Mouse (Mus musculus): Measurements from ENCODE around the gene Ckm. TPM values are rescaled to one million over a fixed set of nuclear protein-coding genes. Genes with fewer than 3 reads are reported as not detected.

The Ckm gene
- polyA plus RNA-seq, 1 experiment from 2014 or later, result 60.6 TPM

- Histone ChIP-seq H3K9me3 (replicated peaks) (no peaks in the 10 kb centered on the region), H3K4me2 (no peak overlapping the region), H3K27me3 (replicated peaks) (no peaks in the 10 kb centered on the region), H3K4me3 (no peak overlapping the region), H3K36me3 (peaks cover 97% of the 10 kb centered on the region), H3K9ac (no peak overlapping the region), H3K27ac (ENCODE audit: poor library complexity, severe bottlenecking) (no peak overlapping the region), H3K4me1 (replicated peaks) (peaks cover under 1% of the 10 kb centered on the region; the same call in 1 of the 2 replicates)
- 76% methylated on average over 10 of the region's 10 CpGs for WGBS
- ATAC-seq (ENCODE audit: insufficient number of reproducible peaks, low FRiP score), result no peak
Measured at GRCm38 (mm10) chr7:19388699-19389413, 15.7 kb upstream of the Ckm start.

DNA sequence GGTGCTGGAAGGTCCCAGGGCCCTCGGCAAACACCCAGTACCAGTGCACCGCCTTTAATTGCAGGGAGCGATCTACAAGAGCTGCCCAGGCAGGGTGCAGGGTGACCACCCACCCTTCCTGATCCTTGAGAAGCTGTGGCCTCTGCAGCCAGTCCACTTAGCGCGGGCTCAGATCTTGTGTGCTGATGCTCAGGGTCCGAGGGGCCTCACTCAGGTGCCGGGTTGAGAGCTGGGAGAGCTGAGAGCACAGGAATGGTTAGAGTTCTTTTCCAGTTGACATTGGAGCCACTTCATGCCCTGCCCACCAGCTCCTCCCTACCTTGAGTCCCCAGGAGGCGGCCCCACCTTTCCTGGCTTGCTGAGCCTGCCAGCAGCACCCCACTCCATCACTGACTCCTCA, 10.1 kb upstream of the Ckm start:
- Histone ChIP-seq H3K27ac (ENCODE audit: poor library complexity, severe bottlenecking) (no peak overlapping the region), H3K36me3 (peaks cover 65% of the 10 kb centered on the region), H3K9ac (no peak overlapping the region), H3K4me1 (replicated peaks) (peaks cover 6% of the 10 kb centered on the region), H3K9me3 (replicated peaks) (no peaks in the 10 kb centered on the region), H3K4me2 (no peak overlapping the region), H3K4me3 (no peak overlapping the region), H3K27me3 (replicated peaks) (peaks cover 11% of the 10 kb centered on the region)
- whole genome bisulfite sequencing, result 85% methylated on average over 8 of the region's 8 CpGs
- no peak for ATAC-seq (ENCODE audit: insufficient number of reproducible peaks, low FRiP score)

- H3K27me3 ChIP-seq (replicated peaks), result peaks cover 57% of the 10 kb centered on the region
- H3K4me3 ChIP-seq, result peak overlapping the region; percentile 44
- H3K4me1 ChIP-seq (replicated peaks), result peaks cover 20% of the 10 kb centered on the region
- H3K9ac ChIP-seq, result peak overlapping the region; percentile 66
- 3% methylated on average over 27 of the region's 27 CpGs for WGBS
- H3K9me3 ChIP-seq (replicated peaks), result peaks cover 8% of the 10 kb centered on the region; the same call in 1 of the 2 replicates
- 0 out of 2 replicates have a peak, but pooled peaks have one; percentile 19 for ATAC-seq (ENCODE audit: insufficient number of reproducible peaks, low FRiP score)
- peak overlapping the region; percentile 82 for H3K4me2 ChIP-seq
- no peak overlapping the region for H3K27ac ChIP-seq (ENCODE audit: poor library complexity, severe bottlenecking)
- peaks cover 14% of the 10 kb centered on the region for H3K36me3 ChIP-seq
Measured at GRCm38 (mm10) chr7:19399496-19400280, 4.9 kb upstream of the Ckm start.

GRCm38 (mm10) chr7:19400946-19401345, 3.6 kb upstream of the Ckm start:
- Histone ChIP-seq H3K9me3 (replicated peaks) (peaks cover 8% of the 10 kb centered on the region; the same call in 1 of the 2 replicates), H3K4me3 (no peak overlapping the region), H3K27ac (ENCODE audit: poor library complexity, severe bottlenecking) (no peak overlapping the region), H3K4me1 (replicated peaks) (peaks cover 22% of the 10 kb centered on the region), H3K9ac (no peak overlapping the region), H3K4me2 (no peak overlapping the region), H3K27me3 (replicated peaks) (peaks cover 63% of the 10 kb centered on the region), H3K36me3 (peaks cover 2% of the 10 kb centered on the region; the same call in 1 of the 2 replicates)
- no peak for ATAC-seq (ENCODE audit: insufficient number of reproducible peaks, low FRiP score)
- WGBS, result 72% methylated on average over 4 of the region's 4 CpGs

GRCm38 (mm10) chr7:19402535-19403112, 2.0 kb upstream of the Ckm start:
- H3K4me1 ChIP-seq (replicated peaks), result peaks cover 22% of the 10 kb centered on the region
- H3K27ac ChIP-seq (ENCODE audit: poor library complexity, severe bottlenecking), result no peak overlapping the region
- H3K9ac ChIP-seq, result no peak overlapping the region
- no peaks in the 10 kb centered on the region for H3K36me3 ChIP-seq
- H3K4me2 ChIP-seq, result no peak overlapping the region
- peaks cover 8% of the 10 kb centered on the region; the same call in 1 of the 2 replicates for H3K9me3 ChIP-seq (replicated peaks)
- WGBS, result 79% methylated on average over 9 of the region's 9 CpGs
- peaks cover 67% of the 10 kb centered on the region for H3K27me3 ChIP-seq (replicated peaks)
- no peak for ATAC-seq (ENCODE audit: insufficient number of reproducible peaks, low FRiP score)
- H3K4me3 ChIP-seq, result no peak overlapping the region

GRCm38 (mm10) chr7:19403731-19404296, 762 bp upstream of the Ckm start, which contains the start of gene Klc3:
Klc3 (minus strand) TSS chr7:19404104.
- Histone ChIP-seq H3K4me1 (replicated peaks) (peaks cover 22% of the 10 kb centered on the region), H3K9me3 (replicated peaks) (peaks cover 8% of the 10 kb centered on the region; the same call in 1 of the 2 replicates), H3K27ac (ENCODE audit: poor library complexity, severe bottlenecking) (no peak within 1 kb of the TSS), H3K4me3 (peak within 1 kb of the TSS; percentile 64), H3K36me3 (no peaks in the 10 kb centered on the region), H3K4me2 (peak within 1 kb of the TSS; percentile 97), H3K27me3 (replicated peaks) (peaks cover 62% of the 10 kb centered on the region), H3K9ac (peak within 1 kb of the TSS; percentile 72)
- ATAC-seq (ENCODE audit: insufficient number of reproducible peaks, low FRiP score), result peak; percentile 82
- WGBS, result under 1% methylated on average over 62 of the region's 62 CpGs

- H3K9ac ChIP-seq, result no peak overlapping the region
- H3K36me3 ChIP-seq, result no peaks in the 10 kb centered on the region
- peak; percentile 43; the same call in 1 of the 2 replicates for ATAC-seq (ENCODE audit: insufficient number of reproducible peaks, low FRiP score)
- peaks cover 50% of the 10 kb centered on the region for H3K27me3 ChIP-seq (replicated peaks)
- 3% methylated on average over 19 of the region's 19 CpGs for WGBS
- H3K27ac ChIP-seq (ENCODE audit: poor library complexity, severe bottlenecking), result no peak overlapping the region
- H3K4me3 ChIP-seq, result peak overlapping the region; percentile 14; the same call in 1 of the 2 replicates
- peaks cover 24% of the 10 kb centered on the region for H3K4me1 ChIP-seq (replicated peaks)
- peaks cover 8% of the 10 kb centered on the region; the same call in 1 of the 2 replicates for H3K9me3 ChIP-seq (replicated peaks)
- peak overlapping the region; percentile 58; the same call in 1 of the 2 replicates for H3K4me2 ChIP-seq
Measured at GRCm38 (mm10) chr7:19405417-19405816, 841 bp downstream of the Ckm start.

DNA sequence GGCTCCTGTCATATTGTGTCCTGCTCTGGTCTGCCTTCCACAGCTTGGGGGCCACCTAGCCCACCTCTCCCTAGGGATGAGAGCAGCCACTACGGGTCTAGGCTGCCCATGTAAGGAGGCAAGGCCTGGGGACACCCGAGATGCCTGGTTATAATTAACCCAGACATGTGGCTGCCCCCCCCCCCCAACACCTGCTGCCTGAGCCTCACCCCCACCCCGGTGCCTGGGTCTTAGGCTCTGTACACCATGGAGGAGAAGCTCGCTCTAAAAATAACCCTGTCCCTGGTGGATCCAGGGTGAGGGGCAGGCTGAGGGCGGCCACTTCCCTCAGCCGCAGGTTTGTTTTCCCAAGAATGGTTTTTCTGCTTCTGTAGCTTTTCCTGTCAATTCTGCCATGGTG, 5.2 kb downstream of the Ckm start:
- Histone ChIP-seq H3K9ac (no peak overlapping the region), H3K9me3 (replicated peaks) (no peaks in the 10 kb centered on the region)

DNA sequence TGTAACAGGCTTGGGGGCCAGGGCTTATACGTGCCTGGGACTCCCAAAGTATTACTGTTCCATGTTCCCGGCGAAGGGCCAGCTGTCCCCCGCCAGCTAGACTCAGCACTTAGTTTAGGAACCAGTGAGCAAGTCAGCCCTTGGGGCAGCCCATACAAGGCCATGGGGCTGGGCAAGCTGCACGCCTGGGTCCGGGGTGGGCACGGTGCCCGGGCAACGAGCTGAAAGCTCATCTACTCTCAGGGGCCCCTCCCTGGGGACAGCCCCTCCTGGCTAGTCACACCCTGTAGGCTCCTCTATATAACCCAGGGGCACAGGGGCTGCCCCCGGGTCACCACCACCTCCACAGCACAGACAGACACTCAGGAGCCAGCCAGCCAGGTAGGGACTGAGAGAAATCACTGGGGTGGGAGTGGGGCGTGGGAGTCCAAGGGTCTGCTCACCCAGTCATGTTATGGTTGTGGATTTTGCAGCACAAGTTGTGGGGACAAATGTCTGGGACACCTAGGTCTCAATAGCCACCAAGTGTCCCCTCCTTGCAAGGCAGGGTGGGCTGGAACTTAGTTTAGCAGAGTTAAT, 6.3 kb downstream of the Ckm start:
- WGBS, result 64% methylated on average over 11 of the region's 11 CpGs
- Histone ChIP-seq H3K4me3 (no peak overlapping the region), H3K4me1 (replicated peaks) (peaks cover 32% of the 10 kb centered on the region), H3K9ac (no peak overlapping the region; the same call in 1 of the 2 replicates), H3K4me2 (peak overlapping the region; percentile 20), H3K27ac (ENCODE audit: poor library complexity, severe bottlenecking) (peak overlapping the region; percentile 82), H3K27me3 (replicated peaks) (peaks cover 8% of the 10 kb centered on the region), H3K36me3 (no peaks in the 10 kb centered on the region), H3K9me3 (replicated peaks) (no peaks in the 10 kb centered on the region)
- peak; percentile 30; the same call in 1 of the 2 replicates for ATAC-seq (ENCODE audit: insufficient number of reproducible peaks, low FRiP score)

More for the DNA sequence above, 5.2 kb downstream of the Ckm start:
- WGBS, result 30% methylated on average over 6 of the region's 6 CpGs
- H3K4me3 ChIP-seq, result no peak overlapping the region
- no peaks in the 10 kb centered on the region for H3K36me3 ChIP-seq
- H3K4me1 ChIP-seq (replicated peaks), result peaks cover 34% of the 10 kb centered on the region
- H3K4me2 ChIP-seq, result peak overlapping the region; percentile 38
- ATAC-seq (ENCODE audit: insufficient number of reproducible peaks, low FRiP score), result peak; percentile 65
- peaks cover 10% of the 10 kb centered on the region for H3K27me3 ChIP-seq (replicated peaks)
- H3K27ac ChIP-seq (ENCODE audit: poor library complexity, severe bottlenecking), result peak overlapping the region; percentile 82

GRCm38 (mm10) chr7:19411783-19412182, 7.2 kb downstream of the Ckm start:
- Histone ChIP-seq H3K9ac (no peak overlapping the region), H3K27ac (ENCODE audit: poor library complexity, severe bottlenecking) (peak overlapping the region; percentile 82; the same call in 1 of the 2 replicates), H3K27me3 (replicated peaks) (peaks cover 5% of the 10 kb centered on the region), H3K9me3 (replicated peaks) (no peaks in the 10 kb centered on the region), H3K4me3 (no peak overlapping the region), H3K36me3 (no peaks in the 10 kb centered on the region), H3K4me1 (replicated peaks) (peaks cover 35% of the 10 kb centered on the region), H3K4me2 (peak overlapping the region; percentile 20)
- no peak for ATAC-seq (ENCODE audit: insufficient number of reproducible peaks, low FRiP score)
- WGBS, result 80% methylated on average over 5 of the region's 5 CpGs
